Mouse (Mus musculus): Measurements from ENCODE around the gene Pou2f3. TPM values are rescaled to one million over a fixed set of nuclear protein-coding genes. Genes with fewer than 3 reads are reported as not detected.

Gene Pou2f3
- polyA plus RNA-seq, 1 experiment: not detected

DNA sequence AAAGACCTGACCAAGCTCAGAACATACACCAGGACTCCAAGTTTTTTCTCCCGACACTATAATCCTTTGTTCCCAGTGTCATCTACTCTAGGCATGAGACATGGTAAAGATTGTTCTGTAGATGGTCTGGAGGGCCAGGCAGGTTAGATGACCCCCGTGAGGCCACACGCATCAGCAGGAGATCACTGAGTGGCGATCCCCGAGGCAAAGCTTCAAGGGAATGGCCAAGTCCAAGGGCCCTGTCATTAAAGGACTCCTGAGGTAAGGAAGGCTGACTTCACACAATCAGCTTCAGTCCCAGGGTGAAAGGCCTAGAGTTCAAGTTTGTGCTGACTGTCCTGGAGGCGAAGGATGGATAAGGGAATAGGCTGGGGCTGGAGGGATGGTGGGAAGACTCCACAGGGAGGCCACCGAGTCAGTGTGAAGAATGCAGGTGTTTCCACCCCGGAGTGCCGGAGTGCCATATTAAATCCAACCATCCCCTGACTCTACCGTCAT is 19.3 kb upstream of the Pou2f3 start:
- H3K36me3 ChIP-seq (ENCODE audit: control insufficient read depth, insufficient read depth): no peaks in the 10 kb centered on the region
- H3K79me2 ChIP-seq (ENCODE audit: control insufficient read depth, insufficient read depth): peaks cover 4% of the 10 kb centered on the region
- H3K4me2 ChIP-seq (ENCODE audit: low read depth): no peak overlapping the region
- H3K4me3 ChIP-seq: no peak overlapping the region
- H3K27me3 ChIP-seq (ENCODE audit: control insufficient read depth, insufficient read depth, insufficient read length): no peaks in the 10 kb centered on the region
- TF ChIP-seq TCF12 (IDR thresholded peaks at IDR 0.05; ENCODE audit: insufficient read depth, poor library complexity, severe bottlenecking) (no peak), POLR2A (IDR thresholded peaks at IDR 0.05; ENCODE audit: insufficient read length, low read depth) (no peak), USF1 (IDR thresholded peaks at IDR 0.05; ENCODE audit: low read depth) (no peak), REST (IDR thresholded peaks at IDR 0.05; ENCODE audit: insufficient read depth, insufficient read length) (no peak), MYOG (IDR thresholded peaks at IDR 0.05; ENCODE audit: control insufficient read depth in 1 of 3, insufficient read depth in 1 of 3, insufficient read length in 2 of 3, low read depth in 2 of 3) (no peak), E2F4 (IDR thresholded peaks at IDR 0.05; ENCODE audit: insufficient read depth) (no peak), CEBPB (IDR thresholded peaks at IDR 0.05; ENCODE audit: insufficient read depth, poor library complexity, severe bottlenecking) (no peak), SRF (IDR thresholded peaks at IDR 0.05; ENCODE audit: control insufficient read depth, insufficient read length, low read depth) (no peak), POLR2AphosphoS2 (IDR thresholded peaks at IDR 0.05; ENCODE audit: insufficient read length, low read depth) (no peak), TCF3 (IDR thresholded peaks at IDR 0.05; ENCODE audit: insufficient read length, low read depth) (no peak), MYOD1 (IDR thresholded peaks at IDR 0.05; ENCODE audit: control insufficient read depth in 1 of 3, insufficient read length in 2 of 3, low read depth in 2 of 3) (no peak), MAX (IDR thresholded peaks at IDR 0.05; ENCODE audit: low read depth) (no peak)
- H3ac ChIP-seq (ENCODE audit: control insufficient read depth, insufficient read length): no peak overlapping the region

DNA sequence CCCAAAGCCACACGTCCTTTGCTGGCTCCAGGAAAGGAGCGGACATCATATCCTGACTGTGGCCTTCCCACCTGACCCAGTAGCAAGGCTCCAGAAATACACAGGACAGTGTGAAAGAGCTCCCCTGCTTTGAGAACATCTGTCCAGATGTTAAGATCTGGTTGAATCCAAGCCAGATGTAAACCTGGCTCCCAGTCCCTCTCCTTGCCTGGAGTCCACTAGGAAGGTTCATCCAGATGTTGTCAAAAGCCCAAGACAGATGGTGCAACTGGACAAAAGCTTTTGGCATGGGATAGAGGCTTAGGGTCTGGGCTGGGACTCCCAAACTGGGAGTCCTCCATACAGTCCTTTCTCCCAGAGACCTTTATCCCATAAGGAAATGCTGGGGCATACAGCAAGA is 18.6 kb upstream of the Pou2f3 start:
- no peak overlapping the region for H3K4me3 ChIP-seq
- H3ac ChIP-seq (ENCODE audit: control insufficient read depth, insufficient read length): no peak overlapping the region
- H3K27me3 ChIP-seq (ENCODE audit: control insufficient read depth, insufficient read depth, insufficient read length): no peaks in the 10 kb centered on the region
- no peak overlapping the region for H3K4me2 ChIP-seq (ENCODE audit: low read depth)
- H3K79me2 ChIP-seq (ENCODE audit: control insufficient read depth, insufficient read depth): peaks cover 4% of the 10 kb centered on the region
- H3K36me3 ChIP-seq (ENCODE audit: control insufficient read depth, insufficient read depth): no peaks in the 10 kb centered on the region
- TF ChIP-seq SRF (IDR thresholded peaks at IDR 0.05; ENCODE audit: control insufficient read depth, insufficient read length, low read depth) (no peak), POLR2A (IDR thresholded peaks at IDR 0.05; ENCODE audit: insufficient read length, low read depth) (no peak), CEBPB (IDR thresholded peaks at IDR 0.05; ENCODE audit: insufficient read depth, poor library complexity, severe bottlenecking) (no peak), REST (IDR thresholded peaks at IDR 0.05; ENCODE audit: insufficient read depth, insufficient read length) (no peak), MYOG (IDR thresholded peaks at IDR 0.05; ENCODE audit: control insufficient read depth in 1 of 3, insufficient read depth in 1 of 3, insufficient read length in 2 of 3, low read depth in 2 of 3) (no peak), MAX (IDR thresholded peaks at IDR 0.05; ENCODE audit: low read depth) (no peak), TCF3 (IDR thresholded peaks at IDR 0.05; ENCODE audit: insufficient read length, low read depth) (no peak), TCF12 (IDR thresholded peaks at IDR 0.05; ENCODE audit: insufficient read depth, poor library complexity, severe bottlenecking) (no peak), POLR2AphosphoS2 (IDR thresholded peaks at IDR 0.05; ENCODE audit: insufficient read length, low read depth) (no peak), E2F4 (IDR thresholded peaks at IDR 0.05; ENCODE audit: insufficient read depth) (no peak), USF1 (IDR thresholded peaks at IDR 0.05; ENCODE audit: low read depth) (no peak), MYOD1 (IDR thresholded peaks at IDR 0.05; ENCODE audit: control insufficient read depth in 1 of 3, insufficient read length in 2 of 3, low read depth in 2 of 3) (no peak)

DNA sequence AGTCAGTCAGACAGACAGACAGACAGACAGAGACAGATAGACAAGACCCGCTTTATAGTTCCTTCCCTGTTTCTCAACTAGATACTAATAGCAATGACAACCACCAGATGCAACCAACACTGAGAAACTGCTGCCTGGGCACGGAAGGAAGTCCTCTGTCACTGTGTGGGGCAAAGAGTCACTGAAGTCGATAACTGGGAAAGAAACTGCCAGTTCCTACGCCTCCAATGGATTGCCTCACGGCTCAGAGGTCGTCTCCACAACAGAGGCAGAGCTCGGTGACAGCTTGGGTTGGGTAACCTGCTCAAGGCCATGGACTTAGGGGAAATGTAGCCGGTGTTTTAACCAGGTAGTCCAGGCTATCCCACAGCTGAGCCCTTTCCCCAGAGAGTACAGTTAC is 17.5 kb upstream of the Pou2f3 start:
- Histone ChIP-seq H3K36me3 (ENCODE audit: control insufficient read depth, insufficient read depth) (no peaks in the 10 kb centered on the region), H3ac (ENCODE audit: control insufficient read depth, insufficient read length) (no peak overlapping the region), H3K27me3 (ENCODE audit: control insufficient read depth, insufficient read depth, insufficient read length) (no peaks in the 10 kb centered on the region), H3K4me2 (ENCODE audit: low read depth) (no peak overlapping the region), H3K4me3 (no peak overlapping the region), H3K79me2 (ENCODE audit: control insufficient read depth, insufficient read depth) (peaks cover 4% of the 10 kb centered on the region)
- no peak for TF ChIP-seq POLR2A (IDR thresholded peaks at IDR 0.05; ENCODE audit: insufficient read length, low read depth)
- TF ChIP-seq REST (IDR thresholded peaks at IDR 0.05; ENCODE audit: insufficient read depth, insufficient read length): no peak
- TF ChIP-seq TCF3 (IDR thresholded peaks at IDR 0.05; ENCODE audit: insufficient read length, low read depth): no peak
- TF ChIP-seq MYOD1 (IDR thresholded peaks at IDR 0.05; ENCODE audit: control insufficient read depth in 1 of 3, insufficient read length in 2 of 3, low read depth in 2 of 3): no peak
- no peak for TF ChIP-seq MYOG (IDR thresholded peaks at IDR 0.05; ENCODE audit: control insufficient read depth in 1 of 3, insufficient read depth in 1 of 3, insufficient read length in 2 of 3, low read depth in 2 of 3)
- no peak for TF ChIP-seq E2F4 (IDR thresholded peaks at IDR 0.05; ENCODE audit: insufficient read depth)
- TF ChIP-seq TCF12 (IDR thresholded peaks at IDR 0.05; ENCODE audit: insufficient read depth, poor library complexity, severe bottlenecking): no peak
- TF ChIP-seq SRF (IDR thresholded peaks at IDR 0.05; ENCODE audit: control insufficient read depth, insufficient read length, low read depth): no peak
- no peak for TF ChIP-seq USF1 (IDR thresholded peaks at IDR 0.05; ENCODE audit: low read depth)
- no peak for TF ChIP-seq CEBPB (IDR thresholded peaks at IDR 0.05; ENCODE audit: insufficient read depth, poor library complexity, severe bottlenecking)

DNA sequence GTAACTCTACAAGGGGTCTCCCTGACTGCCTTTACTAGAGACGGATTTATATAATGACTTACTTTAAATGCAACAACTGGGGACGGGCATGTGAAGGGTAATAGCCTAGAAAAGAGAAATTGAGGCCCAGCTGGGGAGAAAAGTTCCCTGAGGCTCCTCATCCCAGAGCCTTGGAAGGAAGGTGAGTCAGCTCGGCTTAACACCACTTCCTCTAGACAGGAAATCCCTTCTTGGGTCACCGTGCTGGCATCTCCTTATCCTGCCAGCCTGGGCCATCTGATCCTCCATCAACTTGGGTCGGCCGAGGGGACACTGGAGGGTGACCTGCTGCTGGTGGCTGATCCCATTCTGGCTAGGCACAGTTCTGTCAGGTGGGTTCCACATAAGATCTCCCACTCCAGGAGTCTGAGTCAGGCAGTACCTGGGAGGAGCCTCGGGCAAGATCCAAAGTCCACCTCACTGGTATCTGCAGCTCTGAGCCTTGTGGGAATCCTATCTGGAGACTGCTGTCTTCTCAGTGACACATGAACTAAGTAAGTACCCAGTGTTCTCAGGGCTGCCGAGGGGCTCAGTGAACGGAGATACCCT is 16.5 kb upstream of the Pou2f3 start:
- Histone ChIP-seq H3K4me3 (no peak overlapping the region), H3K4me2 (ENCODE audit: low read depth) (peak overlapping the region; percentile 45), H3ac (ENCODE audit: control insufficient read depth, insufficient read length) (no peak overlapping the region), H3K27me3 (ENCODE audit: control insufficient read depth, insufficient read depth, insufficient read length) (no peaks in the 10 kb centered on the region), H3K36me3 (ENCODE audit: control insufficient read depth, insufficient read depth) (no peaks in the 10 kb centered on the region), H3K79me2 (ENCODE audit: control insufficient read depth, insufficient read depth) (peaks cover 4% of the 10 kb centered on the region)
- TF ChIP-seq E2F4 (IDR thresholded peaks at IDR 0.05; ENCODE audit: insufficient read depth) (no peak), MYOG (IDR thresholded peaks at IDR 0.05; ENCODE audit: control insufficient read depth in 1 of 3, insufficient read depth in 1 of 3, insufficient read length in 2 of 3, low read depth in 2 of 3) (no peak), CEBPB (IDR thresholded peaks at IDR 0.05; ENCODE audit: insufficient read depth, poor library complexity, severe bottlenecking) (no peak), MAX (IDR thresholded peaks at IDR 0.05; ENCODE audit: low read depth) (no peak), POLR2AphosphoS2 (IDR thresholded peaks at IDR 0.05; ENCODE audit: insufficient read length, low read depth) (no peak), USF1 (IDR thresholded peaks at IDR 0.05; ENCODE audit: low read depth) (no peak)

Data from myocyte (in vitro differentiated cells).